Mouse (Mus musculus) heart, embryonic 12.5 days (tissue): ENCODE measurements around the gene Zfp652. TPM values are rescaled to one million over a fixed set of nuclear protein-coding genes. Genes with fewer than 3 reads are reported as not detected.

ENCODE experiments used
- ATAC-seq: fragments of 200-750 bp; cut with Nextera tagmentation; 2 replicates; pipeline ENCODE4 v1.8.0; 2017; ENCODE audit warnings: moderate TSS enrichment, moderate library complexity; ENCODE audit not compliant: insufficient number of reproducible peaks, low FRiP score
- H3K27ac ChIP-seq: fragments of 300-500 bp; sonication (generic); 2 replicates; pipeline ENCODE4 v1.5.1; 2016; ENCODE audit warnings: mild to moderate bottlenecking, moderate library complexity; ENCODE audit not compliant: poor library complexity, severe bottlenecking
- H3K27me3 ChIP-seq: fragments of 300-500 bp; sonication (generic); replicated peaks from 2 replicates; pipeline ENCODE4 v1.6.1; 2016; ENCODE audit warnings: mild to moderate bottlenecking, moderate library complexity
- H3K36me3 ChIP-seq: fragments of 300-500 bp; sonication (generic); 2 replicates; pipeline ENCODE4 v1.6.1; 2016; ENCODE audit warnings: mild to moderate bottlenecking, moderate library complexity
- H3K4me1 ChIP-seq: fragments of 300-500 bp; sonication (generic); replicated peaks from 2 replicates; pipeline ENCODE4 v1.6.1; 2016; ENCODE audit warnings: mild to moderate bottlenecking
- H3K4me2 ChIP-seq: fragments of 300-500 bp; sonication (generic); 2 replicates; pipeline ENCODE4 v1.6.1; 2016; ENCODE audit warnings: mild to moderate bottlenecking, moderate library complexity
- H3K4me3 ChIP-seq: fragments of 300-500 bp; sonication (generic); 2 replicates; pipeline ENCODE4 v1.5.1; 2016; ENCODE audit warnings: mild to moderate bottlenecking
- H3K9ac ChIP-seq: fragments of 300-500 bp; sonication (generic); 2 replicates; pipeline ENCODE4 v1.6.1; 2016; ENCODE audit warnings: mild to moderate bottlenecking, moderate library complexity
- H3K9me3 ChIP-seq: fragments of 300-500 bp; sonication (generic); replicated peaks from 2 replicates; pipeline ENCODE4 v1.6.1; 2016; ENCODE audit warnings: mild to moderate bottlenecking, moderate library complexity
- WGBS: fragments of 180-500 bp; shearing (Covaris S2); methylation state at CpG from one replicate; pipeline ENCODE4 v1.1.7; 2016; 5-methylcytosine and 5-hydroxymethylcytosine counted together
- polyA plus RNA-seq: library from polyadenylated mRNA; unstranded; fragments of >200 nt; fragmentation: Nextera tagmentation; extraction: Ambion mirVana; gene quantifications from 2 replicates; pipeline ENCODE4 v1.2.1, GENCODE M21; 2016

Gene Zfp652
- polyA plus RNA-seq, 1 experiment from 2014 or later, result 12.8 TPM

- no peaks in the 10 kb centered on the region for H3K4me1 ChIP-seq
- H3K36me3 ChIP-seq, result no peaks in the 10 kb centered on the region
- no peaks in the 10 kb centered on the region for H3K27me3 ChIP-seq
- no peak overlapping the region for H3K4me2 ChIP-seq
- no peak overlapping the region for H3K9ac ChIP-seq
- no peak for ATAC-seq
- H3K4me3 ChIP-seq, result no peak overlapping the region
- H3K9me3 ChIP-seq, result 0 out of 2 replicates have a peak, but pooled peaks cover 2% of the 10 kb centered on the region
- no peak overlapping the region for H3K27ac ChIP-seq
- WGBS, result 64% methylated on average over 9 of the region's 9 CpGs
These were observed 71.5 kb downstream of the Zfp652 start for GRCm38 (mm10) chr11:95783958-95784357.

GRCm38 (mm10) chr11:95785675-95786074, 73.2 kb downstream of the Zfp652 start:
- 0 out of 2 replicates have a peak, but pooled peaks cover 2% of the 10 kb centered on the region for H3K9me3 ChIP-seq
- H3K9ac ChIP-seq, result no peak overlapping the region
- no peak overlapping the region for H3K27ac ChIP-seq
- 88% methylated on average over 4 of the region's 4 CpGs for WGBS
- no peaks in the 10 kb centered on the region for H3K27me3 ChIP-seq
- H3K4me3 ChIP-seq, result no peak overlapping the region
- H3K4me2 ChIP-seq, result no peak overlapping the region
- ATAC-seq, result no peak
- no peaks in the 10 kb centered on the region for H3K4me1 ChIP-seq
- H3K36me3 ChIP-seq, result no peaks in the 10 kb centered on the region

- ATAC-seq, result no peak
- Histone ChIP-seq H3K27me3 (no peaks in the 10 kb centered on the region), H3K9ac (no peak overlapping the region), H3K27ac (no peak overlapping the region), H3K9me3 (0 out of 2 replicates have a peak, but pooled peaks cover 2% of the 10 kb centered on the region), H3K4me2 (no peak overlapping the region), H3K36me3 (no peaks in the 10 kb centered on the region), H3K4me1 (no peaks in the 10 kb centered on the region), H3K4me3 (no peak overlapping the region)
- 83% methylated on average over 6 of the region's 6 CpGs for WGBS
These were observed 74.0 kb downstream of the Zfp652 start for GRCm38 (mm10) chr11:95786511-95786910.

GRCm38 (mm10) chr11:95789451-95789891, 77.0 kb downstream of the Zfp652 start:
- Histone ChIP-seq H3K4me3 (no peak overlapping the region), H3K36me3 (no peaks in the 10 kb centered on the region), H3K27ac (no peak overlapping the region), H3K9ac (no peak overlapping the region), H3K4me2 (no peak overlapping the region), H3K27me3 (no peaks in the 10 kb centered on the region), H3K9me3 (0 out of 2 replicates have a peak, but pooled peaks cover 2% of the 10 kb centered on the region), H3K4me1 (peaks cover 17% of the 10 kb centered on the region)
- 76% methylated on average over 8 of the region's 8 CpGs for WGBS
- ATAC-seq, result no peak

- H3K36me3 ChIP-seq, result no peaks in the 10 kb centered on the region
These were observed 79.3 kb downstream of the Zfp652 start for GRCm38 (mm10) chr11:95791787-95792186.

GRCm38 (mm10) chr11:95792950-95793509, 80.6 kb downstream of the Zfp652 start:
- H3K4me2 ChIP-seq, result no peak overlapping the region
- no peak overlapping the region for H3K9ac ChIP-seq
- no peaks in the 10 kb centered on the region for H3K9me3 ChIP-seq
- H3K4me1 ChIP-seq, result peaks cover 40% of the 10 kb centered on the region
- no peaks in the 10 kb centered on the region for H3K36me3 ChIP-seq
- 61% methylated on average over 8 of the region's 8 CpGs for WGBS
- no peak overlapping the region for H3K27ac ChIP-seq
- peak; percentile 45; the same call in 1 of the 2 replicates for ATAC-seq
- peaks cover 12% of the 10 kb centered on the region; the same call in 1 of the 2 replicates for H3K27me3 ChIP-seq
- no peak overlapping the region for H3K4me3 ChIP-seq

More at GRCm38 (mm10) chr11:95791787-95792186, 79.3 kb downstream of the Zfp652 start:
- no peak for ATAC-seq
- Histone ChIP-seq H3K4me3 (no peak overlapping the region), H3K27ac (no peak overlapping the region), H3K9me3 (no peaks in the 10 kb centered on the region), H3K4me2 (no peak overlapping the region), H3K9ac (no peak overlapping the region), H3K4me1 (peaks cover 37% of the 10 kb centered on the region), H3K27me3 (peaks cover 4% of the 10 kb centered on the region; the same call in 1 of the 2 replicates)
- 80% methylated on average over 13 of the region's 13 CpGs for WGBS

- no peak overlapping the region for H3K4me2 ChIP-seq
- H3K27ac ChIP-seq, result peak overlapping the region; percentile 41; the same call in 1 of the 2 replicates
- WGBS, result 44% methylated on average over 5 of the region's 5 CpGs
- H3K27me3 ChIP-seq, result peaks cover 18% of the 10 kb centered on the region; the same call in 1 of the 2 replicates
- H3K4me3 ChIP-seq, result no peak overlapping the region
- H3K9ac ChIP-seq, result no peak overlapping the region
- no peak for ATAC-seq
- peaks cover 40% of the 10 kb centered on the region for H3K4me1 ChIP-seq
- no peaks in the 10 kb centered on the region for H3K9me3 ChIP-seq
- no peaks in the 10 kb centered on the region for H3K36me3 ChIP-seq
These were observed 81.7 kb downstream of the Zfp652 start for GRCm38 (mm10) chr11:95794201-95794600.

GRCm38 (mm10) chr11:95795582-95795981, 83.1 kb downstream of the Zfp652 start:
- no peak for ATAC-seq
- 41% methylated on average over 5 of the region's 5 CpGs for WGBS
- H3K9ac ChIP-seq, result no peak overlapping the region
- no peak overlapping the region for H3K27ac ChIP-seq
- no peaks in the 10 kb centered on the region for H3K36me3 ChIP-seq
- H3K9me3 ChIP-seq, result no peaks in the 10 kb centered on the region
- H3K27me3 ChIP-seq, result peaks cover 18% of the 10 kb centered on the region; the same call in 1 of the 2 replicates
- H3K4me3 ChIP-seq, result no peak overlapping the region
- H3K4me2 ChIP-seq, result no peak overlapping the region
- peaks cover 40% of the 10 kb centered on the region for H3K4me1 ChIP-seq

GRCm38 (mm10) chr11:95805010-95805409, 92.5 kb downstream of the Zfp652 start:
- H3K4me3 ChIP-seq, result no peak overlapping the region
- 62% methylated on average over 5 of the region's 5 CpGs for WGBS
- H3K27ac ChIP-seq, result 0 out of 2 replicates have a peak overlapping the region, but pooled peaks have one; percentile 31

GRCm38 (mm10) chr11:95805527-95805926, 93.1 kb downstream of the Zfp652 start:
- Histone ChIP-seq H3K4me3 (no peak overlapping the region), H3K4me1 (peaks cover 7% of the 10 kb centered on the region), H3K27ac (0 out of 2 replicates have a peak overlapping the region, but pooled peaks have one; percentile 31), H3K4me2 (no peak overlapping the region), H3K9ac (no peak overlapping the region), H3K36me3 (no peaks in the 10 kb centered on the region), H3K27me3 (no peaks in the 10 kb centered on the region), H3K9me3 (peaks cover 10% of the 10 kb centered on the region)
- WGBS, result 15% methylated on average over 3 of the region's 3 CpGs
- peak; percentile 81 for ATAC-seq

More at GRCm38 (mm10) chr11:95805010-95805409, 92.5 kb downstream of the Zfp652 start:
- H3K9me3 ChIP-seq, result peaks cover 10% of the 10 kb centered on the region
- H3K9ac ChIP-seq, result no peak overlapping the region
- H3K36me3 ChIP-seq, result no peaks in the 10 kb centered on the region
- H3K27me3 ChIP-seq, result no peaks in the 10 kb centered on the region
- H3K4me2 ChIP-seq, result no peak overlapping the region
- no peak for ATAC-seq
- H3K4me1 ChIP-seq, result peaks cover 7% of the 10 kb centered on the region

- no peak overlapping the region for H3K9ac ChIP-seq
- peak overlapping the region; percentile 34; the same call in 1 of the 2 replicates for H3K27ac ChIP-seq
- H3K27me3 ChIP-seq, result no peaks in the 10 kb centered on the region
- no peak overlapping the region for H3K4me3 ChIP-seq
- H3K9me3 ChIP-seq, result peaks cover 10% of the 10 kb centered on the region
- ATAC-seq, result no peak
- H3K4me1 ChIP-seq, result peaks cover 7% of the 10 kb centered on the region
- H3K4me2 ChIP-seq, result no peak overlapping the region
- H3K36me3 ChIP-seq, result no peaks in the 10 kb centered on the region
- WGBS, result 93% methylated on average over 5 of the region's 5 CpGs
These were observed 95.4 kb downstream of the Zfp652 start for GRCm38 (mm10) chr11:95807884-95808283.
